Mouse (Mus musculus): ENCODE data around the gene Grik2. TPM values are rescaled to one million over a fixed set of nuclear protein-coding genes. Genes with fewer than 3 reads are reported as not detected.
"Not testable (repeated sequence)": the region's sequence is repeated elsewhere in the genome, so short reads cannot be mapped to it uniquely, and the experiment has no call there.

The Grik2 gene
- polyA plus RNA-seq, 1 experiment = 0.08 TPM

DNA sequence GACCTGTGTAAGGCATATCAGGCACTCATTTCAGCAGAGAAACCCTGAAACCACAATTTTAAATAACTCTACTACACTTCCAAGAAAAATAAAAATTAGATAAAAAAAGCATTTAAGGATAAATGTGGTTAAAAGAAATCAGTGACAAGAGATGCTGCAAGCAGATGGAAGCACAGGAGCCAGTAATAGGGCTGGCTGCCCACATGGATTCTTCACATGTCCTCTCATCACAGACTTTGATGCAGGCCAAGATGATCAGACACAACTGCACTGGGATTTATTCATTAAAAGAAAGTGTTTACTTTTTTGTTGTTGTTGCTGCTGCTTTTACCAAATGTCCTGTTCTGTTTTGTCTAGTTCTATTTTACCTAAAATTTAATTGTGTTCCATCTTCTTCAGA lies 315.0 kb downstream of the Grik2 start:
- TF ChIP-seq POLR2A (IDR thresholded peaks at IDR 0.05; ENCODE audit: low read depth, low read length) (no peak), CTCF (conservative IDR thresholded peaks at IDR 0.05; ENCODE audit: insufficient read depth, insufficient read length, low read depth, low read length) (no peak)
- H3K27me3 ChIP-seq (replicated peaks; ENCODE audit: control insufficient read depth, insufficient read depth, low read length) = no peaks in the 10 kb centered on the region
- no peak overlapping the region for H3K27ac ChIP-seq (ENCODE audit: insufficient read depth, low read depth, low read length)
- no peak for DNase-seq
- H3K4me3 ChIP-seq (ENCODE audit: insufficient read depth, low read depth, low read length) = no peak overlapping the region
- no peaks in the 10 kb centered on the region for H3K36me3 ChIP-seq (ENCODE audit: control insufficient read depth, insufficient read depth, low read length)
- H3K4me1 ChIP-seq (ENCODE audit: control insufficient read depth, insufficient read depth, low read length) = no peaks in the 10 kb centered on the region

DNA sequence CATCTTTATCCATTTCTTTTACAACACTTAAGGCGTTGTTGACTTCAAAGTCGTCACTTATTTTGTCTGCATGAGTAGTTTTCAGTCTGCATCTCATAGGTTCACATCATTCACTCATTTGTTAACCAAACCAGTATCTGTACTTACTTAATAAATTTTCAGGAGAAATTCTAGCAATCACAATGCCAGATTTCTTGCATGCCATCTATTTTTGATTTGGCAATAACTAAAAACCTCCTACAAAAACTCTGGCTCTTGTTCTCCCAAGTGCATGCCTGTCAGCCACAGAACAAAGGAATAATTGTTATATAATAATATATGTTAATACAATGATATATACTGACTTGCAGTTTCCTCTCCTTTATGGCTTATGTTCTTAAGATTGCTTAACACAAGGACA lies 331.8 kb downstream of the Grik2 start:
- DNase-seq = no peak
- whole genome bisulfite sequencing = 85% methylated on average over 2 of the region's 2 CpGs
- Histone ChIP-seq H3K4me3 (ENCODE audit: insufficient read depth, low read depth, low read length) (no peak overlapping the region), H3K4me1 (ENCODE audit: control insufficient read depth, insufficient read depth, low read length) (no peaks in the 10 kb centered on the region), H3K27me3 (replicated peaks; ENCODE audit: control insufficient read depth, insufficient read depth, low read length) (no peaks in the 10 kb centered on the region), H3K36me3 (ENCODE audit: control insufficient read depth, insufficient read depth, low read length) (no peaks in the 10 kb centered on the region), H3K27ac (ENCODE audit: insufficient read depth, low read depth, low read length) (no peak overlapping the region)
- TF ChIP-seq CTCF (conservative IDR thresholded peaks at IDR 0.05; ENCODE audit: insufficient read depth, insufficient read length, low read depth, low read length) (no peak), POLR2A (IDR thresholded peaks at IDR 0.05; ENCODE audit: low read depth, low read length) (no peak)

DNA sequence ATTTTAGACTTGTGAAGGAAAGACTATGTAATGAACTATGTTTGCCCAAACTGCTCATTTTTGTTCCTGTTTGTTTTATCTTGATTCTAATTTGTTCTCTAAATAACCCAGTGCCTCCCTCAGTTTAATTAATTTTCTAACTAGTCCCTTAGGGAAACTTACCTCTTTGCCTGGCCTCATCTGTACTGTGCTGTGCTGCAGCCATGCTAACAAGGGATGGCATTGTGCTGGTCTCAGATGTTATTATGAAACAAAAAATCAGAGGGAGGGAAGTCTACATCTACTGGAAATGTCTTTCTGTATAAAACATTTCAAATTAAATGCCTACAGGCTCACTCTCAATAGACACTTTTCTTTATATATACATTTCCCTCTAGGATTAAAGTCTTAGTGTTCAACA lies 335.0 kb downstream of the Grik2 start:
- Histone ChIP-seq H3K4me1 (ENCODE audit: control insufficient read depth, insufficient read depth, low read length) (no peaks in the 10 kb centered on the region), H3K27ac (ENCODE audit: insufficient read depth, low read depth, low read length) (no peak overlapping the region), H3K4me3 (ENCODE audit: insufficient read depth, low read depth, low read length) (no peak overlapping the region), H3K27me3 (replicated peaks; ENCODE audit: control insufficient read depth, insufficient read depth, low read length) (no peaks in the 10 kb centered on the region), H3K36me3 (ENCODE audit: control insufficient read depth, insufficient read depth, low read length) (no peaks in the 10 kb centered on the region)
- DNase-seq = no peak
- TF ChIP-seq POLR2A (IDR thresholded peaks at IDR 0.05; ENCODE audit: low read depth, low read length) (no peak), CTCF (conservative IDR thresholded peaks at IDR 0.05; ENCODE audit: insufficient read depth, insufficient read length, low read depth, low read length) (no peak)

DNA sequence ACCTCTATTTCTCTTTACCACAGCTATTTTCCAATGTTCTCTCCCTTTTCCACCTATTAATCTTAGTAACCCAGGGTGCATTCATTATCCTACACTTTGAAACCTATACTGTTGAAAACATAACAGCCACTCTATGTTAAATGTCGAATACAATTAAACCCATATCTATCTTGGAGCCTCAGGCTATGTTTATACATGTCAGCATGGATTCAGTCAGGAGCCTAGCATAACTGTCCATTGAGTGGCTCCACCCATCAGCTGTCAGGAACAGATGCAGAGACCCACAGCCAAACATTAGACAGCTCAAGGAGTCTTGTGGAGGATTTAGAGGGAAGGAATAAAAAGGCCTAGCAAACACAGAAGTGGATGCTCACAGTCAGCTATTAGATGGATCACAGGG lies 347.2 kb downstream of the Grik2 start:
- TF ChIP-seq CTCF (conservative IDR thresholded peaks at IDR 0.05; ENCODE audit: insufficient read depth, insufficient read length, low read depth, low read length) (no peak), POLR2A (IDR thresholded peaks at IDR 0.05; ENCODE audit: low read depth, low read length) (no peak)
- no peaks in the 10 kb centered on the region for H3K4me1 ChIP-seq (ENCODE audit: control insufficient read depth, insufficient read depth, low read length)
- no peaks in the 10 kb centered on the region for H3K27me3 ChIP-seq (replicated peaks; ENCODE audit: control insufficient read depth, insufficient read depth, low read length)
- H3K36me3 ChIP-seq (ENCODE audit: control insufficient read depth, insufficient read depth, low read length) = no peaks in the 10 kb centered on the region
- no peak overlapping the region for H3K27ac ChIP-seq (ENCODE audit: insufficient read depth, low read depth, low read length)
- no peak for DNase-seq
- no peak overlapping the region for H3K4me3 ChIP-seq (ENCODE audit: insufficient read depth, low read depth, low read length)
- WGBS = 72% methylated on average over 1 of the region's 1 CpGs

DNA sequence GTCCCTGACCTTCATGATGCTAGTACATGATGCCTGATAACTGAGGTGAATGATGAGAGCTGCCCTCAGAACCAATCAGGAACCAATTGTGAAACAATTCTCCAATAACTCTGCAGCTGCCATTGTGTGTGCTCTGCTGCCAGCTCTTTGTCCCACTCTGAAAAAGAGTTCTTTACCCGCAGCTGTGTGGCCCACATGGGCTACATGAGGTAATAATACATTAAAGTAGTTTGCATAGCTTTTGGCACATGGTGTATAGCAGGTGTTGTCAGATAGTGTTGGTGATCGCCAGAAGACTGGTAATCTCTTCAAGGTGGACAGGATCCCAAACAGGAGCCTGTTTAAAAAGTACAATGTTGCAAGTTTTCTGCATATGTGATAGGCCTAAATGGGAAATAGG lies 351.5 kb downstream of the Grik2 start:
- Histone ChIP-seq H3K4me3 (ENCODE audit: insufficient read depth, low read depth, low read length) (no peak overlapping the region), H3K36me3 (ENCODE audit: control insufficient read depth, insufficient read depth, low read length) (no peaks in the 10 kb centered on the region), H3K27ac (ENCODE audit: insufficient read depth, low read depth, low read length) (no peak overlapping the region), H3K27me3 (replicated peaks; ENCODE audit: control insufficient read depth, insufficient read depth, low read length) (no peaks in the 10 kb centered on the region), H3K4me1 (ENCODE audit: control insufficient read depth, insufficient read depth, low read length) (no peaks in the 10 kb centered on the region)
- DNase-seq = no peak
- TF ChIP-seq CTCF (conservative IDR thresholded peaks at IDR 0.05; ENCODE audit: insufficient read depth, insufficient read length, low read depth, low read length) (no peak), POLR2A (IDR thresholded peaks at IDR 0.05; ENCODE audit: low read depth, low read length) (no peak)
- 73% methylated on average over 2 of the region's 2 CpGs for WGBS

DNA sequence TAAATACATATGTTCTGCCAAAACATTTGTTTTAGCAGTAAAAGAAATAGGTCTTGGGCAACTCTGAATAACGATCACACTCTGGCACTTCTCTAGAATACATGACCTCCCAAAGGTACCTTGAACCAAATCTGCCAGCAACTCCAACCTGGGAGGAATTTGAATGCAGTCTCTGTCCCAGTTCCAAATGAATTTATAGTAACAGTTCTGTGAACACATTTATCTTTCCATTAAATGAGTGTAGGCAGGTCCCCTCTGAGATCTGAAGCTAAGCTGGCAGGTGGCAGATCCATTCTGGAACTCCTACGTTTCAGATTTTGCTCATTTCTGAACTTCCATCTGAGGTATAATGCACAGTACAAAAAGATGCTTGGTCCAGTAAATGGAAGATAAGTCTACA lies 352.3 kb downstream of the Grik2 start:
- 74% methylated on average over 2 of the region's 2 CpGs for WGBS
- no peak overlapping the region for H3K4me3 ChIP-seq (ENCODE audit: insufficient read depth, low read depth, low read length)
- no peaks in the 10 kb centered on the region for H3K4me1 ChIP-seq (ENCODE audit: control insufficient read depth, insufficient read depth, low read length)
- H3K27me3 ChIP-seq (replicated peaks; ENCODE audit: control insufficient read depth, insufficient read depth, low read length) = no peaks in the 10 kb centered on the region
- no peak for DNase-seq
- H3K36me3 ChIP-seq (ENCODE audit: control insufficient read depth, insufficient read depth, low read length) = no peaks in the 10 kb centered on the region
- H3K27ac ChIP-seq (ENCODE audit: insufficient read depth, low read depth, low read length) = no peak overlapping the region
- TF ChIP-seq POLR2A (IDR thresholded peaks at IDR 0.05; ENCODE audit: low read depth, low read length) (no peak), CTCF (conservative IDR thresholded peaks at IDR 0.05; ENCODE audit: insufficient read depth, insufficient read length, low read depth, low read length) (no peak)

DNA sequence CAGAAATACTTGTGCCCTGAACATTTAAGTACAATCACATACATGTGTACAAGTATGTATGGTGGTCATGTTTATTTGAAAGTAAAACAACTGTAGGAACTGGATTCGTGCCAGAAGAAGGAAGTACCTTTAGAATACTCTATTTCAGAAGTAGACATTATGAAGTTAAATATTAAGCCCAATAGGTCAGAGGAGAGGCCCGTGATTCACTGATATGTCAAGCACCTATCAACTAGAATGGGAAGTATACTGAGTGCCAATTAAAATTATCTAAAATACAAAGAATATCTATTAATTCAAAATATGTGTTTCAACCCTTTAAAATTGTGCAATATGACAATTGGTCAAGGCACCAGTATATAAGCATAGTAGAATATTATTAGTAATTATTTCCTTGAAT lies 355.7 kb downstream of the Grik2 start:
- H3K4me3 ChIP-seq (ENCODE audit: insufficient read depth, low read depth, low read length) = no peak overlapping the region
- TF ChIP-seq CTCF (conservative IDR thresholded peaks at IDR 0.05; ENCODE audit: insufficient read depth, insufficient read length, low read depth, low read length) = no peak
- TF ChIP-seq POLR2A (IDR thresholded peaks at IDR 0.05; ENCODE audit: low read depth, low read length) = no peak
- no peak overlapping the region for H3K27ac ChIP-seq (ENCODE audit: insufficient read depth, low read depth, low read length)
- H3K4me1 ChIP-seq (ENCODE audit: control insufficient read depth, insufficient read depth, low read length) = no peaks in the 10 kb centered on the region
- no peaks in the 10 kb centered on the region for H3K27me3 ChIP-seq (replicated peaks; ENCODE audit: control insufficient read depth, insufficient read depth, low read length)
- H3K36me3 ChIP-seq (ENCODE audit: control insufficient read depth, insufficient read depth, low read length) = no peaks in the 10 kb centered on the region
- DNase-seq = no peak
- WGBS = 62% methylated on average over 2 of the region's 2 CpGs

DNA sequence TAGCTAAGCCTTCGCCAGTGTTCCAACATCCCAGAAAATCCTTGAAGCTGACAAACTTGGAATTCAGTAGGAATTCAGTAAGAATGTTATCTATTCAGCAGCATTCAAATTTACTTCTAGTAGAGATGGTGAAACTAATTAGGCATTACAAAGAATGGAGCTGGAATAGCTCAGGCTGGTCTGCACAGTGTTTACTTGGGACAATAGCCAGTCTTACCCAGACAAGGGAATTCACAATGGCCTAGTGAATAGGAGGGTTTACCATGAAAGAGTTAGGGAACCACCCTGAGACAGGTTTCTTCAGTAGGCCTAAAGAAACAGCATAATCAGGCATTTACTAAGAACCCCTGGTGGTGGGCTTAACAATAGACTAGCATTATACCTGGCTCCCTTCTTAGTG lies 371.4 kb downstream of the Grik2 start:
- not testable (repeated sequence) for DNase-seq; H3K4me1 ChIP-seq (ENCODE audit: control insufficient read depth, insufficient read depth, low read length); H3K36me3 ChIP-seq (ENCODE audit: control insufficient read depth, insufficient read depth, low read length); H3K27me3 ChIP-seq (replicated peaks; ENCODE audit: control insufficient read depth, insufficient read depth, low read length); H3K4me3 ChIP-seq (ENCODE audit: insufficient read depth, low read depth, low read length); H3K27ac ChIP-seq (ENCODE audit: insufficient read depth, low read depth, low read length)
- WGBS = 87% methylated on average over 1 of the region's 1 CpGs

All from kidney, adult 2 months (tissue).